Mouse (Mus musculus) kidney, embryonic 14.5 days (tissue): ENCODE measurements around the gene Saa4. TPM values are rescaled to one million over a fixed set of nuclear protein-coding genes. Genes with fewer than 3 reads are reported as not detected.
A peak's percentile ranks its signal among the peaks of the same experiment; 100 is the strongest.
"Not testable (repeated sequence)": the region's sequence is repeated elsewhere in the genome, so short reads cannot be mapped to it uniquely, and the experiment has no call there.

Experiments
- ATAC-seq: fragments of 200-750 bp; cut with Nextera tagmentation; 2 replicates; pipeline ENCODE4 v1.8.0; 2017; ENCODE audit warnings: moderate number of reproducible peaks, mild to moderate bottlenecking, moderate TSS enrichment, moderate library complexity; ENCODE audit not compliant: low FRiP score, low TSS enrichment
- H3K27ac ChIP-seq: fragments of 300-500 bp; sonication (generic); 2 replicates; pipeline ENCODE4 v1.5.1; 2014; ENCODE audit warnings: low read depth, mild to moderate bottlenecking, low read length, moderate library complexity, mixed read lengths
- H3K27me3 ChIP-seq: fragments of 300-500 bp; sonication (generic); 2 replicates; pipeline ENCODE4 v1.6.1; 2014; ENCODE audit warnings: mild to moderate bottlenecking, low read length; ENCODE audit not compliant: control insufficient read depth, insufficient read depth
- H3K36me3 ChIP-seq: fragments of 300-500 bp; sonication (generic); 2 replicates; pipeline ENCODE4 v1.6.1; 2014; ENCODE audit warnings: low read length, mixed read lengths; ENCODE audit not compliant: control insufficient read depth, insufficient read depth
- H3K4me1 ChIP-seq: fragments of 300-500 bp; sonication (generic); 2 replicates; pipeline ENCODE4 v1.6.1; 2014; ENCODE audit warnings: low read length, mixed read lengths; ENCODE audit not compliant: control insufficient read depth, insufficient read depth
- H3K4me2 ChIP-seq: fragments of 300-500 bp; sonication (generic); replicated peaks from 2 replicates; pipeline ENCODE4 v1.6.1; 2014; ENCODE audit warnings: low read depth, mild to moderate bottlenecking, low read length
- H3K4me3 ChIP-seq: fragments of 300-500 bp; sonication (generic); 2 replicates; pipeline ENCODE4 v1.5.1; 2014; ENCODE audit warnings: mild to moderate bottlenecking, low read length
- H3K9ac ChIP-seq: fragments of 300-500 bp; sonication (generic); 2 replicates; pipeline ENCODE4 v1.6.1; 2014; ENCODE audit warnings: low read depth, mild to moderate bottlenecking, low read length, moderate library complexity
- H3K9me3 ChIP-seq: fragments of 300-500 bp; sonication (generic); 2 replicates; pipeline ENCODE4 v1.6.1; 2016; ENCODE audit warnings: low read length; ENCODE audit not compliant: control insufficient read depth
- WGBS: fragments of 180-500 bp; shearing (Covaris S2); extraction: QIAGEN DNeasy Blood & Tissue Kit; methylation state at CpG from one replicate; pipeline ENCODE4 v1.1.7; 2014; 5-methylcytosine and 5-hydroxymethylcytosine counted together
- polyA plus RNA-seq: library from polyadenylated mRNA; unstranded; fragments of >200 nt; fragmentation: Nextera tagmentation; extraction: Ambion mirVana; gene quantifications from 2 replicates; pipeline ENCODE4 v1.2.1, GENCODE M21; 2014

Saa4 gene
- polyA plus RNA-seq, 1 experiment from 2014 or later, result not detected

- ATAC-seq, result no peak
These were observed 14.0 kb upstream of the Saa4 start for GRCm38 (mm10) chr7:46746381-46746780.

GRCm38 (mm10) chr7:46745816-46746215 lies 13.4 kb upstream of the Saa4 start:
- ATAC-seq, result no peak
- Histone ChIP-seq H3K4me1 (no peaks in the 10 kb centered on the region), H3K27ac (no peak overlapping the region), H3K4me2 (no peak overlapping the region), H3K9ac (no peak overlapping the region), H3K36me3 (no peaks in the 10 kb centered on the region), H3K9me3 (no peaks in the 10 kb centered on the region), H3K27me3 (no peaks in the 10 kb centered on the region), H3K4me3 (no peak overlapping the region)
- 81% methylated on average over 3 of the region's 3 CpGs for WGBS

More at GRCm38 (mm10) chr7:46746381-46746780, 14.0 kb upstream of the Saa4 start:
- H3K4me2 ChIP-seq, result no peak overlapping the region
- H3K9ac ChIP-seq, result no peak overlapping the region
- H3K9me3 ChIP-seq, result no peaks in the 10 kb centered on the region
- H3K27me3 ChIP-seq, result no peaks in the 10 kb centered on the region
- H3K27ac ChIP-seq, result no peak overlapping the region
- no peak overlapping the region for H3K4me3 ChIP-seq
- H3K4me1 ChIP-seq, result no peaks in the 10 kb centered on the region
- H3K36me3 ChIP-seq, result no peaks in the 10 kb centered on the region
- WGBS, result 85% methylated on average over 7 of the region's 7 CpGs

GRCm38 (mm10) chr7:46742880-46743279 lies 10.5 kb upstream of the Saa4 start, which contains the start of gene Saa1:
Gene Saa1, minus strand, starts transcription at chr7:46742980.
- WGBS, result 80% methylated on average over 3 of the region's 3 CpGs
- not testable (repeated sequence) for ATAC-seq, H3K27me3 ChIP-seq

GRCm38 (mm10) chr7:46740041-46740440 lies 7.6 kb upstream of the Saa4 start:
- H3K27ac ChIP-seq, H3K9me3 ChIP-seq, H3K4me2 ChIP-seq, H3K27me3 ChIP-seq, ATAC-seq, H3K4me3 ChIP-seq, H3K36me3 ChIP-seq, H3K9ac ChIP-seq, H3K4me1 ChIP-seq: not testable (repeated sequence)
- WGBS, result 79% methylated on average over 5 of the region's 5 CpGs

More at GRCm38 (mm10) chr7:46742880-46743279, 10.5 kb upstream of the Saa4 start, which contains the start of gene Saa1:
- H3K4me1 ChIP-seq, H3K9me3 ChIP-seq, H3K27ac ChIP-seq, H3K4me3 ChIP-seq, H3K9ac ChIP-seq, H3K36me3 ChIP-seq, H3K4me2 ChIP-seq: not testable (repeated sequence)

GRCm38 (mm10) chr7:46738561-46739460 lies 6.4 kb upstream of the Saa4 start:
- Histone ChIP-seq H3K4me3 (no peak overlapping the region), H3K4me2 (no peak overlapping the region), H3K4me1 (no peaks in the 10 kb centered on the region), H3K27ac (no peak overlapping the region), H3K27me3 (no peaks in the 10 kb centered on the region), H3K36me3 (no peaks in the 10 kb centered on the region), H3K9me3 (no peaks in the 10 kb centered on the region), H3K9ac (no peak overlapping the region)
- no peak for ATAC-seq
- WGBS, result 79% methylated on average over 12 of the region's 12 CpGs

GRCm38 (mm10) chr7:46734983-46735382 lies 2.6 kb upstream of the Saa4 start:
- Histone ChIP-seq H3K9me3 (no peaks in the 10 kb centered on the region), H3K4me3 (no peak overlapping the region), H3K27me3 (no peaks in the 10 kb centered on the region), H3K9ac (no peak overlapping the region), H3K27ac (no peak overlapping the region), H3K4me2 (no peak overlapping the region), H3K36me3 (no peaks in the 10 kb centered on the region), H3K4me1 (no peaks in the 10 kb centered on the region)
- no peak for ATAC-seq
- 83% methylated on average over 2 of the region's 2 CpGs for WGBS

GRCm38 (mm10) chr7:46727584-46727983 lies 4.8 kb downstream of the Saa4 start:
- no peak overlapping the region for H3K27ac ChIP-seq
- H3K4me2 ChIP-seq, result no peak overlapping the region
- no peaks in the 10 kb centered on the region for H3K9me3 ChIP-seq
- H3K4me1 ChIP-seq, result 0 out of 2 replicates have a peak, but pooled peaks cover 5% of the 10 kb centered on the region
- H3K9ac ChIP-seq, result no peak overlapping the region
- no peaks in the 10 kb centered on the region for H3K27me3 ChIP-seq
- H3K4me3 ChIP-seq, result no peak overlapping the region
- 95% methylated on average over 1 of the region's 1 CpGs for WGBS
- ATAC-seq, result no peak
- H3K36me3 ChIP-seq, result no peaks in the 10 kb centered on the region

GRCm38 (mm10) chr7:46724396-46724795 lies 8.0 kb downstream of the Saa4 start:
- ATAC-seq, result peak; percentile 80
- Histone ChIP-seq H3K36me3 (no peaks in the 10 kb centered on the region), H3K9ac (no peak overlapping the region), H3K27me3 (no peaks in the 10 kb centered on the region), H3K9me3 (no peaks in the 10 kb centered on the region), H3K4me2 (no peak overlapping the region), H3K27ac (no peak overlapping the region; the same call in 1 of the 2 replicates), H3K4me3 (no peak overlapping the region), H3K4me1 (0 out of 2 replicates have a peak, but pooled peaks cover 5% of the 10 kb centered on the region)
- WGBS, result 44% methylated on average over 5 of the region's 5 CpGs

GRCm38 (mm10) chr7:46723849-46724248 lies 8.6 kb downstream of the Saa4 start:
- H3K27ac ChIP-seq, result no peak overlapping the region; the same call in 1 of the 2 replicates
- H3K4me1 ChIP-seq, result 0 out of 2 replicates have a peak, but pooled peaks cover 5% of the 10 kb centered on the region
- H3K27me3 ChIP-seq, result no peaks in the 10 kb centered on the region
- WGBS, result 86% methylated on average over 3 of the region's 3 CpGs
- H3K4me2 ChIP-seq, result no peak overlapping the region
- H3K4me3 ChIP-seq, result no peak overlapping the region
- no peak overlapping the region for H3K9ac ChIP-seq
- no peaks in the 10 kb centered on the region for H3K36me3 ChIP-seq
- H3K9me3 ChIP-seq, result no peaks in the 10 kb centered on the region
- ATAC-seq, result 0 out of 2 replicates have a peak, but pooled peaks have one; percentile 13
